Mouse (Mus musculus): ENCODE measurements around the gene Dnajc16.

GRCm38 (mm10) chr4:141730401-141730800, 60.3 kb downstream of the Dnajc16 start:
- TF ChIP-seq CTCF (IDR thresholded peaks at IDR 0.05; ENCODE audit: low read depth, low read length), result no peak
- TF ChIP-seq POLR2A (IDR thresholded peaks at IDR 0.05; ENCODE audit: borderline replicate concordance, low read depth, low read length), result no peak
